ENCODE assay signal across 7 mouse cellular contexts in genomic region chr17:74994582-74994893, GRCm38 (mm10). TPM values are rescaled to one million over a fixed set of nuclear protein-coding genes. Genes with fewer than 3 reads are reported as not detected.
DNase-seq lines count a peak whose midpoint lies in the region; ATAC-seq lines count a peak whose summit lies in the region.

No protein-coding gene starts in this region.

- H3K4me1 ChIP-seq in forebrain, embryonic 11.5 days (replicated peaks; ENCODE audit: control insufficient read depth, insufficient read depth, low read length) = peaks cover 9% of the 10 kb centered on the region; the same call in 1 of the 2 replicates
- H3K4me1 ChIP-seq in hindbrain, embryonic 15.5 days (replicated peaks) = peaks cover 13% of the 10 kb centered on the region
- H3K4me1 ChIP-seq in midbrain, embryonic 15.5 days = peaks cover 15% of the 10 kb centered on the region

- peak; percentile 65 for DNase-seq in embryo, embryonic 9.5 days (ENCODE audit: extremely low spot score)
- peak; percentile 62 for DNase-seq in forebrain, embryonic 11.5 days (ENCODE audit: low spot score)
- DNase-seq in left cerebral cortex, postnatal 14 days (ENCODE audit: low spot score in 2 of 2) = no peak
- DNase-seq in urinary bladder, postnatal 4 days (ENCODE audit: low spot score in 2 of 2) = no peak
- DNase-seq in thymus, adult 18-20 months = no peak

- H3K27ac ChIP-seq in forebrain, embryonic 11.5 days (ENCODE audit: low read depth, low read length) = peak overlapping the region; percentile 58
- H3K27ac ChIP-seq in hindbrain, embryonic 15.5 days (replicated peaks) = no peak overlapping the region
- H3K27ac ChIP-seq in midbrain, embryonic 15.5 days = no peak overlapping the region

- intact Hi-C loops in left cerebral cortex, postnatal 14 days (cut with DNase I) = no loop called here

- no peaks in the 10 kb centered on the region for H3K36me3 ChIP-seq in forebrain, embryonic 11.5 days (ENCODE audit: control insufficient read depth, insufficient read depth, low read length)
- no peaks in the 10 kb centered on the region for H3K36me3 ChIP-seq in hindbrain, embryonic 15.5 days
- H3K36me3 ChIP-seq in midbrain, embryonic 15.5 days (replicated peaks) = no peaks in the 10 kb centered on the region

- WGBS in forebrain, embryonic 11.5 days = 1% methylated on average over 4 of the region's 4 CpGs
- 7% methylated on average over 4 of the region's 4 CpGs for WGBS in hindbrain, embryonic 15.5 days
- WGBS in midbrain, embryonic 15.5 days = under 1% methylated on average over 4 of the region's 4 CpGs

- H3K27me3 ChIP-seq in forebrain, embryonic 11.5 days (ENCODE audit: control insufficient read depth, insufficient read depth, low read length) = no peaks in the 10 kb centered on the region
- H3K27me3 ChIP-seq in hindbrain, embryonic 15.5 days = 0 out of 2 replicates have a peak, but pooled peaks cover 6% of the 10 kb centered on the region
- H3K27me3 ChIP-seq in midbrain, embryonic 15.5 days (replicated peaks) = no peaks in the 10 kb centered on the region

- ATAC-seq in forebrain, embryonic 11.5 days (replicated peaks; ENCODE audit: low FRiP score) = peak; percentile 80
- no peak for ATAC-seq in hindbrain, embryonic 15.5 days (ENCODE audit: low FRiP score, low read depth)
- ATAC-seq in midbrain, embryonic 15.5 days (replicated peaks) = peak; percentile 14; the same call in 1 of the 2 replicates

- peak overlapping the region; percentile 42 for H3K4me2 ChIP-seq in forebrain, embryonic 11.5 days (ENCODE audit: low read depth, low read length, severe bottlenecking)
- H3K4me2 ChIP-seq in hindbrain, embryonic 15.5 days = peak overlapping the region; percentile 61
- H3K4me2 ChIP-seq in midbrain, embryonic 15.5 days = peak overlapping the region; percentile 53

- peak overlapping the region; percentile 13; the same call in 1 of the 2 replicates for H3K4me3 ChIP-seq in forebrain, embryonic 11.5 days (ENCODE audit: low read depth, low read length)
- peak overlapping the region; percentile 33; the same call in 1 of the 2 replicates for H3K4me3 ChIP-seq in hindbrain, embryonic 15.5 days
- peak overlapping the region; percentile 24; the same call in 1 of the 2 replicates for H3K4me3 ChIP-seq in midbrain, embryonic 15.5 days

- peak overlapping the region; percentile 28; the same call in 1 of the 2 replicates for H3K9ac ChIP-seq in forebrain, embryonic 11.5 days (ENCODE audit: low read length)
- no peak overlapping the region for H3K9ac ChIP-seq in hindbrain, embryonic 15.5 days
- H3K9ac ChIP-seq in midbrain, embryonic 15.5 days = no peak overlapping the region

- no peaks in the 10 kb centered on the region for H3K9me3 ChIP-seq in forebrain, embryonic 11.5 days (ENCODE audit: control insufficient read depth, low read length)
- no peaks in the 10 kb centered on the region for H3K9me3 ChIP-seq in hindbrain, embryonic 15.5 days
- H3K9me3 ChIP-seq in midbrain, embryonic 15.5 days = no peaks in the 10 kb centered on the region

RNA-seq across cellular contexts. Expression of gene Ltbp1, which starts 10.8 kb away (rescaled TPM):
- polyA plus RNA-seq in forebrain, embryonic 11.5 days (2014; fragmentation: Nextera tagmentation; extraction: Ambion mirVana) = 4.2 and 5.0 TPM in 2 replicates
- 1.6 and 2.0 TPM in 2 replicates for polyA plus RNA-seq in hindbrain, embryonic 15.5 days (2015; fragmentation: Nextera tagmentation; extraction: Ambion mirVana)
- polyA plus RNA-seq in midbrain, embryonic 15.5 days (2015; fragmentation: Nextera tagmentation; extraction: Ambion mirVana) = 1.1 and 1.4 TPM in 2 replicates
- total RNA-seq in left cerebral cortex, postnatal 14 days (2021) = 1 to 10 TPM; 7.4 to 8.9 TPM

Comparison
In these comparisons a context has a peak if more than half of its experiments do, and no peak if none do; other contexts are left out.
1. DNase-seq: peak in embryo, embryonic 9.5 days (single experiment) and forebrain, embryonic 11.5 days (single experiment); none in left cerebral cortex, postnatal 14 days (0 of 2), urinary bladder, postnatal 4 days (0 of 2) and thymus, adult 18-20 months (0 of 2).
2. Peak in every context shown above with its lines, with median percentiles within 50 percentile points of each other: H3K4me2 ChIP-seq and H3K4me3 ChIP-seq.